Mouse (Mus musculus) mouse trophoblast stem cell (cell line): ENCODE results near the gene Gm9837.

Experiments used
- in situ Hi-C, 2 experiments: fragments of 300-500 bp; cut with MseI, MboI; formaldehyde crosslinking; loops; 2 replicates in 1 of 2; 3 replicates in 1 of 2; pipeline ENCODE4 v1.15.1; 2025

Gene Gm9837

DNA sequence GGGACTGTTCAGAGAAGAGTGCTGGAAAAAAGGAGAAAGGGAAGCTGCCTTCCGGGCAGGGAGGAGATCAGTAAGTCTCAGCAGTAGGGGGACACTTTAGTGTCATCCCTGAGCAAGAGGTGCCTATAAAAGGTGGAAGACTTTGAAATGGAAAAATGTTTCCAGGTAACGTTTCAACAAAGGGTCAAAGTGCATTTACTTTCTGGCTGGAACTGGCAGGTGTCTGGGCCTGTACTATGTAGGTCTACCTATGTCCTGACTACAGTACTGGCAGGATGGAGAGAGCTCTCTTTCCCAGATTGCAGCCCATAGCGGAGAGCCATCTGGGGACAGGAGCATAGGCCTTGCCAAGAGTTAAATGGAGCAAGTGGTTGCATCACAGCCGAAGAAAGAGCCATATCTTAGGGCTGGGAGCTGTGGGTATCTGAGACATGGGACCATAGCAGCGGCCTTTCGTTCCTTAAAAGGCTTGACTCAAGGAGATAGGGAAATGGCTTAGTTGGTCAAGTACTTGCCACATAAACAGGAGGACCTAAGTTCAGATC is 44.5 kb downstream of the Gm9837 start:
- in situ Hi-C loops = no loop called here

GRCm38 (mm10) chr11:53425251-53425650 is 45.0 kb downstream of the Gm9837 start:
- in situ Hi-C loops = no loop called here

- in situ Hi-C loops = no loop called here
Observed at GRCm38 (mm10) chr11:53424826-53425225, 45.5 kb downstream of the Gm9837 start.

- in situ Hi-C loops = no loop called here
Observed at GRCm38 (mm10) chr11:53423036-53423435, 47.2 kb downstream of the Gm9837 start, which contains the start of gene Leap2. Gene Leap2 (minus strand): TSS chr11:53423170.
